8 mouse cellular contexts compared by ENCODE assay signal in genomic region chr3:54734411-54735246, GRCm38 (mm10). TPM values are rescaled to one million over a fixed set of nuclear protein-coding genes. Genes with fewer than 3 reads are reported as not detected.
A peak's percentile ranks its signal among the peaks of the same experiment; 100 is the strongest.
DNase-seq lines count a peak whose midpoint lies in the region; ATAC-seq and TF ChIP-seq lines count a peak whose summit lies in the region.

No protein-coding gene starts in this region.

- peak overlapping the region; percentile 99 for H3K27ac ChIP-seq in hindbrain, embryonic 12.5 days
- H3K27ac ChIP-seq in lung, postnatal 0 days (ENCODE audit: low read length), result peak overlapping the region; percentile 98

- WGBS in hindbrain, embryonic 12.5 days, result under 1% methylated on average over 63 of the region's 84 CpGs
- WGBS in lung, postnatal 0 days, result 3% methylated on average over 60 of the region's 84 CpGs

- ATAC-seq in hindbrain, embryonic 12.5 days (ENCODE audit: low FRiP score), result peak; percentile 96
- peak; percentile 94 for ATAC-seq in lung, postnatal 0 days

- no peaks in the 10 kb centered on the region for H3K9me3 ChIP-seq in hindbrain, embryonic 12.5 days (replicated peaks)
- no peaks in the 10 kb centered on the region for H3K9me3 ChIP-seq in lung, postnatal 0 days (ENCODE audit: low read length)

- H3K27me3 ChIP-seq in hindbrain, embryonic 12.5 days, result no peaks in the 10 kb centered on the region
- H3K27me3 ChIP-seq in lung, postnatal 0 days (replicated peaks; ENCODE audit: insufficient read depth, low read length), result no peaks in the 10 kb centered on the region

- peak overlapping the region; percentile 75 for H3K4me2 ChIP-seq in hindbrain, embryonic 12.5 days (replicated peaks)
- H3K4me2 ChIP-seq in lung, postnatal 0 days (replicated peaks; ENCODE audit: low read depth, low read length), result peak overlapping the region; percentile 86

- peaks cover 12% of the 10 kb centered on the region for H3K4me1 ChIP-seq in hindbrain, embryonic 12.5 days
- H3K4me1 ChIP-seq in lung, postnatal 0 days (ENCODE audit: insufficient read depth, low read depth, low read length), result peaks cover 4% of the 10 kb centered on the region

- H3K9ac ChIP-seq in hindbrain, embryonic 12.5 days, result peak overlapping the region; percentile 94
- H3K9ac ChIP-seq in lung, postnatal 0 days (replicated peaks; ENCODE audit: low read depth), result peak overlapping the region; percentile 88

- H3K36me3 ChIP-seq in hindbrain, embryonic 12.5 days, result peaks cover 30% of the 10 kb centered on the region
- peaks cover 5% of the 10 kb centered on the region; the same call in 1 of the 2 replicates for H3K36me3 ChIP-seq in lung, postnatal 0 days (ENCODE audit: insufficient read depth, low read length)

- peak; percentile 94 for DNase-seq in NIH3T3 (ENCODE audit: low read depth)
- DNase-seq in cerebellum, postnatal 10 days, result peak; percentile 96 to 97
- peak; percentile 57 to 90 for DNase-seq in frontal cortex, postnatal 10 days (ENCODE audit: low spot score in 2 of 2)
- DNase-seq in layer of hippocampus, postnatal 10 days (ENCODE audit: low spot score in 2 of 2), result peak; percentile 90 to 96
- peak; percentile 91 for DNase-seq in lung, postnatal 0 days (ENCODE audit: low spot score)
- DNase-seq in ovary, postnatal 10 days (ENCODE audit: low spot score), result peak; percentile 83
- peak; percentile 87 to 93 for DNase-seq in thymus, postnatal 10 days (ENCODE audit: low spot score in 2 of 2)

- TF ChIP-seq CTCF in lung, postnatal 0 days (IDR thresholded peaks at IDR 0.05), result no peak; the same call in 1 of the 2 replicates

- H3K4me3 ChIP-seq in hindbrain, embryonic 12.5 days, result peak overlapping the region; percentile 93
- peak overlapping the region; percentile 80 for H3K4me3 ChIP-seq in lung, postnatal 0 days (ENCODE audit: low read depth, low read length)

- TF ChIP-seq EP300 in lung, postnatal 0 days (IDR thresholded peaks at IDR 0.05), result no peak

RNA-seq across cellular contexts. Expression of gene Exosc8, which starts 0.6 kb away (rescaled TPM):
- 89.6 and 89.8 TPM in 2 replicates for polyA plus RNA-seq in hindbrain, embryonic 12.5 days (2016; fragmentation: Nextera tagmentation; extraction: Ambion mirVana)
- 10 to 100 TPM; 35.5 to 41.2 TPM for total RNA-seq in layer of hippocampus, postnatal 10 days (2021)
- polyA plus RNA-seq in lung, postnatal 0 days (2015; fragmentation: Nextera tagmentation; extraction: Ambion mirVana), result 37.1 and 39.0 TPM in 2 replicates

RNA-seq across cellular contexts. Expression of gene Alg5, which starts 0.7 kb away (rescaled TPM):
- polyA plus RNA-seq in hindbrain, embryonic 12.5 days (2016; fragmentation: Nextera tagmentation; extraction: Ambion mirVana), result 46.1 and 46.6 TPM in 2 replicates
- 10 to 100 TPM; 23.7 to 27.1 TPM for total RNA-seq in layer of hippocampus, postnatal 10 days (2021)
- polyA plus RNA-seq in lung, postnatal 0 days (2015; fragmentation: Nextera tagmentation; extraction: Ambion mirVana), result 53.5 and 65.8 TPM in 2 replicates

RNA-seq across cellular contexts. Expression of gene Gm21958, which starts 20.5 kb away (rescaled TPM):
- 2.0 TPM in 1 of 2 replicates, not detected in the other for polyA plus RNA-seq in hindbrain, embryonic 12.5 days (2016; fragmentation: Nextera tagmentation; extraction: Ambion mirVana)
- total RNA-seq in layer of hippocampus, postnatal 10 days (2021), result not detected
- not detected in 2 replicates for polyA plus RNA-seq in lung, postnatal 0 days (2015; fragmentation: Nextera tagmentation; extraction: Ambion mirVana)

RNA-seq across cellular contexts. Expression of gene Smad9, which starts 20.8 kb away (rescaled TPM):
- polyA plus RNA-seq in hindbrain, embryonic 12.5 days (2016; fragmentation: Nextera tagmentation; extraction: Ambion mirVana), result 0.66 and 0.70 TPM in 2 replicates
- total RNA-seq in layer of hippocampus, postnatal 10 days (2021), result 1 to 10 TPM; 4.4 to 4.5 TPM
- polyA plus RNA-seq in lung, postnatal 0 days (2015; fragmentation: Nextera tagmentation; extraction: Ambion mirVana), result 1.4 and 1.7 TPM in 2 replicates

RNA-seq across cellular contexts. Expression of gene Supt20, which starts 42.0 kb away (rescaled TPM):
- 117 and 124 TPM in 2 replicates for polyA plus RNA-seq in hindbrain, embryonic 12.5 days (2016; fragmentation: Nextera tagmentation; extraction: Ambion mirVana)
- 10 to 100 TPM; 57.6 to 62.0 TPM for total RNA-seq in layer of hippocampus, postnatal 10 days (2021)
- 50.6 and 54.3 TPM in 2 replicates for polyA plus RNA-seq in lung, postnatal 0 days (2015; fragmentation: Nextera tagmentation; extraction: Ambion mirVana)

Comparison
In these comparisons a context has a peak if more than half of its experiments do, and no peak if none do; other contexts are left out.
1. Peak in every context shown above with its lines: DNase-seq, ATAC-seq, H3K4me3 ChIP-seq and H3K27ac ChIP-seq.